Mouse (Mus musculus): ENCODE measurements around the gene Dbi. TPM values are rescaled to one million over a fixed set of nuclear protein-coding genes. Genes with fewer than 3 reads are reported as not detected.

The Dbi gene
- polyA plus RNA-seq, 1 experiment = 137 TPM

GRCm38 (mm10) chr1:120154232-120154631 lies 33.4 kb upstream of the Dbi start:
- no peak overlapping the region for H3K4me3 ChIP-seq (replicated peaks; ENCODE audit: control insufficient read depth, low read depth, low read length)
- no peak overlapping the region for H3K27ac ChIP-seq (ENCODE audit: control insufficient read depth, insufficient read depth, low read depth, low read length, poor library complexity)
- TF ChIP-seq POLR2A (IDR thresholded peaks at IDR 0.05; ENCODE audit: borderline replicate concordance, control insufficient read depth, low read depth, low read length) = no peak
- TF ChIP-seq CTCF (IDR thresholded peaks at IDR 0.05; ENCODE audit: control insufficient read depth, insufficient read depth, low read length) = peak; percentile 46; the same call in 1 of the 2 replicates
- H3K4me1 ChIP-seq (ENCODE audit: control insufficient read depth, insufficient read depth, low read length) = no peaks in the 10 kb centered on the region

GRCm38 (mm10) chr1:120146994-120147393 lies 26.1 kb upstream of the Dbi start:
- H3K4me1 ChIP-seq (ENCODE audit: control insufficient read depth, insufficient read depth, low read length) = no peaks in the 10 kb centered on the region
- TF ChIP-seq POLR2A (IDR thresholded peaks at IDR 0.05; ENCODE audit: borderline replicate concordance, control insufficient read depth, low read depth, low read length) (no peak), CTCF (IDR thresholded peaks at IDR 0.05; ENCODE audit: control insufficient read depth, insufficient read depth, low read length) (no peak)
- no peak overlapping the region for H3K27ac ChIP-seq (ENCODE audit: control insufficient read depth, insufficient read depth, low read depth, low read length, poor library complexity)
- H3K4me3 ChIP-seq (replicated peaks; ENCODE audit: control insufficient read depth, low read depth, low read length) = no peak overlapping the region

GRCm38 (mm10) chr1:120145527-120146216 lies 24.8 kb upstream of the Dbi start:
- H3K27ac ChIP-seq (ENCODE audit: control insufficient read depth, insufficient read depth, low read depth, low read length, poor library complexity) = no peak overlapping the region

GRCm38 (mm10) chr1:120142551-120142950 lies 21.7 kb upstream of the Dbi start:
- 71% methylated on average over 5 of the region's 5 CpGs for WGBS
- no peak for TF ChIP-seq CTCF (IDR thresholded peaks at IDR 0.05; ENCODE audit: control insufficient read depth, insufficient read depth, low read length)
- no peak for TF ChIP-seq POLR2A (IDR thresholded peaks at IDR 0.05; ENCODE audit: borderline replicate concordance, control insufficient read depth, low read depth, low read length)
- no peak overlapping the region for H3K27ac ChIP-seq (ENCODE audit: control insufficient read depth, insufficient read depth, low read depth, low read length, poor library complexity)
- H3K4me3 ChIP-seq (replicated peaks; ENCODE audit: control insufficient read depth, low read depth, low read length) = no peak overlapping the region
- no peaks in the 10 kb centered on the region for H3K4me1 ChIP-seq (ENCODE audit: control insufficient read depth, insufficient read depth, low read length)

More at GRCm38 (mm10) chr1:120145527-120146216, 24.8 kb upstream of the Dbi start:
- no peaks in the 10 kb centered on the region for H3K4me1 ChIP-seq (ENCODE audit: control insufficient read depth, insufficient read depth, low read length)
- 82% methylated on average over 8 of the region's 8 CpGs for WGBS
- H3K4me3 ChIP-seq (replicated peaks; ENCODE audit: control insufficient read depth, low read depth, low read length) = no peak overlapping the region
- TF ChIP-seq CTCF (IDR thresholded peaks at IDR 0.05; ENCODE audit: control insufficient read depth, insufficient read depth, low read length) = no peak
- TF ChIP-seq POLR2A (IDR thresholded peaks at IDR 0.05; ENCODE audit: borderline replicate concordance, control insufficient read depth, low read depth, low read length) = no peak

- TF ChIP-seq CTCF (IDR thresholded peaks at IDR 0.05; ENCODE audit: control insufficient read depth, insufficient read depth, low read length) = no peak
- TF ChIP-seq POLR2A (IDR thresholded peaks at IDR 0.05; ENCODE audit: borderline replicate concordance, control insufficient read depth, low read depth, low read length) = no peak
- Histone ChIP-seq H3K4me1 (ENCODE audit: control insufficient read depth, insufficient read depth, low read length) (no peaks in the 10 kb centered on the region), H3K4me3 (replicated peaks; ENCODE audit: control insufficient read depth, low read depth, low read length) (no peak overlapping the region), H3K27ac (ENCODE audit: control insufficient read depth, insufficient read depth, low read depth, low read length, poor library complexity) (no peak overlapping the region)
- 84% methylated on average over 9 of the region's 9 CpGs for WGBS
Observed at GRCm38 (mm10) chr1:120140144-120140693, 19.3 kb upstream of the Dbi start.

GRCm38 (mm10) chr1:120138923-120139540 lies 18.2 kb upstream of the Dbi start:
- no peak for TF ChIP-seq POLR2A (IDR thresholded peaks at IDR 0.05; ENCODE audit: borderline replicate concordance, control insufficient read depth, low read depth, low read length)
- H3K4me3 ChIP-seq (replicated peaks; ENCODE audit: control insufficient read depth, low read depth, low read length) = no peak overlapping the region
- no peak overlapping the region for H3K27ac ChIP-seq (ENCODE audit: control insufficient read depth, insufficient read depth, low read depth, low read length, poor library complexity)
- 77% methylated on average over 7 of the region's 7 CpGs for WGBS
- no peaks in the 10 kb centered on the region for H3K4me1 ChIP-seq (ENCODE audit: control insufficient read depth, insufficient read depth, low read length)

GRCm38 (mm10) chr1:120135934-120136786 lies 15.3 kb upstream of the Dbi start:
- no peak for TF ChIP-seq CTCF (IDR thresholded peaks at IDR 0.05; ENCODE audit: control insufficient read depth, insufficient read depth, low read length)
- no peak for TF ChIP-seq POLR2A (IDR thresholded peaks at IDR 0.05; ENCODE audit: borderline replicate concordance, control insufficient read depth, low read depth, low read length)
- 73% methylated on average over 7 of the region's 7 CpGs for WGBS
- H3K4me3 ChIP-seq (replicated peaks; ENCODE audit: control insufficient read depth, low read depth, low read length) = no peak overlapping the region
- no peak overlapping the region for H3K27ac ChIP-seq (ENCODE audit: control insufficient read depth, insufficient read depth, low read depth, low read length, poor library complexity)
- H3K4me1 ChIP-seq (ENCODE audit: control insufficient read depth, insufficient read depth, low read length) = no peaks in the 10 kb centered on the region

- no peaks in the 10 kb centered on the region for H3K4me1 ChIP-seq (ENCODE audit: control insufficient read depth, insufficient read depth, low read length)
- TF ChIP-seq POLR2A (IDR thresholded peaks at IDR 0.05; ENCODE audit: borderline replicate concordance, control insufficient read depth, low read depth, low read length) = no peak
- no peak for TF ChIP-seq CTCF (IDR thresholded peaks at IDR 0.05; ENCODE audit: control insufficient read depth, insufficient read depth, low read length)
- WGBS = 79% methylated on average over 1 of the region's 1 CpGs
- no peak overlapping the region for H3K27ac ChIP-seq (ENCODE audit: control insufficient read depth, insufficient read depth, low read depth, low read length, poor library complexity)
- no peak overlapping the region for H3K4me3 ChIP-seq (replicated peaks; ENCODE audit: control insufficient read depth, low read depth, low read length)
Observed at GRCm38 (mm10) chr1:120132376-120132775, 11.5 kb upstream of the Dbi start.
